Mouse (Mus musculus) heart, postnatal 0 days (tissue): ENCODE measurements around the gene Olfr876.

Source experiments
- CTCF ChIP-seq: IDR thresholded peaks from 2 replicates; pipeline ENCODE4 v1.5.1; 2016; ENCODE audit warnings: antibody characterized with exemption, control low read depth, low read depth
- EP300 ChIP-seq: IDR thresholded peaks from 2 replicates; pipeline ENCODE4 v1.6.1; 2016; ENCODE audit warnings: antibody characterized with exemption, low read depth

GRCm38 (mm10) chr9:37770661-37771060, 32.2 kb upstream of the Olfr876 start:
- TF ChIP-seq CTCF (no peak), EP300 (no peak)
